Mouse (Mus musculus): ENCODE results near the gene Smarca2. TPM values are rescaled to one million over a fixed set of nuclear protein-coding genes. Genes with fewer than 3 reads are reported as not detected.

The Smarca2 gene
- polyA plus RNA-seq, 1 experiment from 2014 or later: 95.2 TPM

- WGBS: 74% methylated on average over 10 of the region's 10 CpGs
- Histone ChIP-seq H3K4me3 (ENCODE audit: low read length) (no peak overlapping the region), H3K36me3 (ENCODE audit: control insufficient read depth, insufficient read depth, low read length) (no peaks in the 10 kb centered on the region; the same call in 1 of the 2 replicates), H3K27ac (ENCODE audit: low read depth, low read length) (no peak overlapping the region), H3K4me2 (ENCODE audit: low read length) (no peak overlapping the region), H3K4me1 (ENCODE audit: control insufficient read depth, insufficient read depth, low read depth, low read length) (no peaks in the 10 kb centered on the region), H3K27me3 (replicated peaks; ENCODE audit: control insufficient read depth, insufficient read depth, low read length) (no peaks in the 10 kb centered on the region), H3K9ac (ENCODE audit: low read depth, low read length) (no peak overlapping the region), H3K9me3 (ENCODE audit: control insufficient read depth, low read length) (no peaks in the 10 kb centered on the region)
- ATAC-seq: no peak
These were observed 36.4 kb downstream of the Smarca2 start for GRCm38 (mm10) chr19:26641269-26641668.

- Histone ChIP-seq H3K9me3 (ENCODE audit: control insufficient read depth, low read length) (no peaks in the 10 kb centered on the region), H3K4me3 (ENCODE audit: low read length) (no peak overlapping the region), H3K27me3 (replicated peaks; ENCODE audit: control insufficient read depth, insufficient read depth, low read length) (no peaks in the 10 kb centered on the region), H3K4me1 (ENCODE audit: control insufficient read depth, insufficient read depth, low read depth, low read length) (no peaks in the 10 kb centered on the region), H3K4me2 (ENCODE audit: low read length) (no peak overlapping the region), H3K36me3 (ENCODE audit: control insufficient read depth, insufficient read depth, low read length) (no peaks in the 10 kb centered on the region; the same call in 1 of the 2 replicates), H3K27ac (ENCODE audit: low read depth, low read length) (no peak overlapping the region), H3K9ac (ENCODE audit: low read depth, low read length) (no peak overlapping the region)
- WGBS: 53% methylated on average over 4 of the region's 4 CpGs
- ATAC-seq: no peak
These were observed 38.2 kb downstream of the Smarca2 start for GRCm38 (mm10) chr19:26643011-26643410.

- no peak for ATAC-seq
- no peaks in the 10 kb centered on the region for H3K9me3 ChIP-seq (ENCODE audit: control insufficient read depth, low read length)
- WGBS: 90% methylated on average over 4 of the region's 4 CpGs
- no peaks in the 10 kb centered on the region for H3K4me1 ChIP-seq (ENCODE audit: control insufficient read depth, insufficient read depth, low read depth, low read length)
- no peak overlapping the region for H3K27ac ChIP-seq (ENCODE audit: low read depth, low read length)
- H3K36me3 ChIP-seq (ENCODE audit: control insufficient read depth, insufficient read depth, low read length): no peaks in the 10 kb centered on the region; the same call in 1 of the 2 replicates
- no peaks in the 10 kb centered on the region for H3K27me3 ChIP-seq (replicated peaks; ENCODE audit: control insufficient read depth, insufficient read depth, low read length)
- H3K4me2 ChIP-seq (ENCODE audit: low read length): no peak overlapping the region
- no peak overlapping the region for H3K4me3 ChIP-seq (ENCODE audit: low read length)
- no peak overlapping the region for H3K9ac ChIP-seq (ENCODE audit: low read depth, low read length)
These were observed 39.1 kb downstream of the Smarca2 start for GRCm38 (mm10) chr19:26643936-26644335.

GRCm38 (mm10) chr19:26645016-26645415 is 40.2 kb downstream of the Smarca2 start:
- Histone ChIP-seq H3K4me1 (ENCODE audit: control insufficient read depth, insufficient read depth, low read depth, low read length) (no peaks in the 10 kb centered on the region), H3K9ac (ENCODE audit: low read depth, low read length) (no peak overlapping the region), H3K27ac (ENCODE audit: low read depth, low read length) (no peak overlapping the region), H3K4me2 (ENCODE audit: low read length) (no peak overlapping the region), H3K27me3 (replicated peaks; ENCODE audit: control insufficient read depth, insufficient read depth, low read length) (no peaks in the 10 kb centered on the region), H3K9me3 (ENCODE audit: control insufficient read depth, low read length) (no peaks in the 10 kb centered on the region), H3K4me3 (ENCODE audit: low read length) (no peak overlapping the region), H3K36me3 (ENCODE audit: control insufficient read depth, insufficient read depth, low read length) (no peaks in the 10 kb centered on the region; the same call in 1 of the 2 replicates)
- ATAC-seq: no peak
- 91% methylated on average over 3 of the region's 3 CpGs for WGBS

- no peak for ATAC-seq
- 56% methylated on average over 2 of the region's 2 CpGs for WGBS
These were observed 41.3 kb downstream of the Smarca2 start for GRCm38 (mm10) chr19:26646128-26646527.

GRCm38 (mm10) chr19:26650585-26651273 is 45.9 kb downstream of the Smarca2 start:
- no peak overlapping the region for H3K4me3 ChIP-seq (ENCODE audit: low read length)
- WGBS: 88% methylated on average over 7 of the region's 7 CpGs
- ATAC-seq: no peak
- H3K9ac ChIP-seq (ENCODE audit: low read depth, low read length): no peak overlapping the region
- H3K4me1 ChIP-seq (ENCODE audit: control insufficient read depth, insufficient read depth, low read depth, low read length): no peaks in the 10 kb centered on the region
- no peaks in the 10 kb centered on the region for H3K27me3 ChIP-seq (replicated peaks; ENCODE audit: control insufficient read depth, insufficient read depth, low read length)
- H3K9me3 ChIP-seq (ENCODE audit: control insufficient read depth, low read length): no peaks in the 10 kb centered on the region
- H3K4me2 ChIP-seq (ENCODE audit: low read length): no peak overlapping the region
- H3K27ac ChIP-seq (ENCODE audit: low read depth, low read length): no peak overlapping the region
- H3K36me3 ChIP-seq (ENCODE audit: control insufficient read depth, insufficient read depth, low read length): peaks cover 8% of the 10 kb centered on the region; the same call in 1 of the 2 replicates

More at GRCm38 (mm10) chr19:26646128-26646527, 41.3 kb downstream of the Smarca2 start:
- Histone ChIP-seq H3K27ac (ENCODE audit: low read depth, low read length) (no peak overlapping the region), H3K4me3 (ENCODE audit: low read length) (no peak overlapping the region), H3K9ac (ENCODE audit: low read depth, low read length) (no peak overlapping the region), H3K9me3 (ENCODE audit: control insufficient read depth, low read length) (no peaks in the 10 kb centered on the region), H3K36me3 (ENCODE audit: control insufficient read depth, insufficient read depth, low read length) (peaks cover 2% of the 10 kb centered on the region; the same call in 1 of the 2 replicates), H3K4me2 (ENCODE audit: low read length) (no peak overlapping the region), H3K27me3 (replicated peaks; ENCODE audit: control insufficient read depth, insufficient read depth, low read length) (no peaks in the 10 kb centered on the region), H3K4me1 (ENCODE audit: control insufficient read depth, insufficient read depth, low read depth, low read length) (no peaks in the 10 kb centered on the region)

- H3K4me2 ChIP-seq (ENCODE audit: low read length): no peak overlapping the region
- H3K27ac ChIP-seq (ENCODE audit: low read depth, low read length): no peak overlapping the region
- H3K9ac ChIP-seq (ENCODE audit: low read depth, low read length): no peak overlapping the region
- no peaks in the 10 kb centered on the region for H3K9me3 ChIP-seq (ENCODE audit: control insufficient read depth, low read length)
- no peak overlapping the region for H3K4me3 ChIP-seq (ENCODE audit: low read length)
- H3K27me3 ChIP-seq (replicated peaks; ENCODE audit: control insufficient read depth, insufficient read depth, low read length): no peaks in the 10 kb centered on the region
- no peak for ATAC-seq
- no peaks in the 10 kb centered on the region for H3K4me1 ChIP-seq (ENCODE audit: control insufficient read depth, insufficient read depth, low read depth, low read length)
- H3K36me3 ChIP-seq (ENCODE audit: control insufficient read depth, insufficient read depth, low read length): no peaks in the 10 kb centered on the region
- WGBS: 89% methylated on average over 7 of the region's 7 CpGs
These were observed 53.5 kb downstream of the Smarca2 start for GRCm38 (mm10) chr19:26658324-26658723.

- H3K4me2 ChIP-seq (ENCODE audit: low read length): no peak overlapping the region
- no peaks in the 10 kb centered on the region for H3K4me1 ChIP-seq (ENCODE audit: control insufficient read depth, insufficient read depth, low read depth, low read length)
- H3K9me3 ChIP-seq (ENCODE audit: control insufficient read depth, low read length): no peaks in the 10 kb centered on the region
- no peak for ATAC-seq
- no peak overlapping the region for H3K4me3 ChIP-seq (ENCODE audit: low read length)
- no peaks in the 10 kb centered on the region for H3K27me3 ChIP-seq (replicated peaks; ENCODE audit: control insufficient read depth, insufficient read depth, low read length)
- 82% methylated on average over 5 of the region's 5 CpGs for WGBS
- H3K36me3 ChIP-seq (ENCODE audit: control insufficient read depth, insufficient read depth, low read length): no peaks in the 10 kb centered on the region
- no peak overlapping the region for H3K27ac ChIP-seq (ENCODE audit: low read depth, low read length)
- H3K9ac ChIP-seq (ENCODE audit: low read depth, low read length): no peak overlapping the region
These were observed 55.1 kb downstream of the Smarca2 start for GRCm38 (mm10) chr19:26659976-26660375.

- Histone ChIP-seq H3K27ac (ENCODE audit: low read depth, low read length) (no peak overlapping the region), H3K4me2 (ENCODE audit: low read length) (no peak overlapping the region), H3K4me1 (ENCODE audit: control insufficient read depth, insufficient read depth, low read depth, low read length) (no peaks in the 10 kb centered on the region), H3K4me3 (ENCODE audit: low read length) (no peak overlapping the region), H3K9ac (ENCODE audit: low read depth, low read length) (no peak overlapping the region), H3K9me3 (ENCODE audit: control insufficient read depth, low read length) (no peaks in the 10 kb centered on the region), H3K36me3 (ENCODE audit: control insufficient read depth, insufficient read depth, low read length) (no peaks in the 10 kb centered on the region), H3K27me3 (replicated peaks; ENCODE audit: control insufficient read depth, insufficient read depth, low read length) (no peaks in the 10 kb centered on the region)
- ATAC-seq: no peak
- 91% methylated on average over 3 of the region's 3 CpGs for WGBS
These were observed 56.3 kb downstream of the Smarca2 start for GRCm38 (mm10) chr19:26661198-26661597.
